Mouse (Mus musculus): Measurements from ENCODE around the gene Gm3252.
"Not testable (repeated sequence)": the region's sequence is repeated elsewhere in the genome, so short reads cannot be mapped to it uniquely, and the experiment has no call there.

The Gm3252 gene

DNA sequence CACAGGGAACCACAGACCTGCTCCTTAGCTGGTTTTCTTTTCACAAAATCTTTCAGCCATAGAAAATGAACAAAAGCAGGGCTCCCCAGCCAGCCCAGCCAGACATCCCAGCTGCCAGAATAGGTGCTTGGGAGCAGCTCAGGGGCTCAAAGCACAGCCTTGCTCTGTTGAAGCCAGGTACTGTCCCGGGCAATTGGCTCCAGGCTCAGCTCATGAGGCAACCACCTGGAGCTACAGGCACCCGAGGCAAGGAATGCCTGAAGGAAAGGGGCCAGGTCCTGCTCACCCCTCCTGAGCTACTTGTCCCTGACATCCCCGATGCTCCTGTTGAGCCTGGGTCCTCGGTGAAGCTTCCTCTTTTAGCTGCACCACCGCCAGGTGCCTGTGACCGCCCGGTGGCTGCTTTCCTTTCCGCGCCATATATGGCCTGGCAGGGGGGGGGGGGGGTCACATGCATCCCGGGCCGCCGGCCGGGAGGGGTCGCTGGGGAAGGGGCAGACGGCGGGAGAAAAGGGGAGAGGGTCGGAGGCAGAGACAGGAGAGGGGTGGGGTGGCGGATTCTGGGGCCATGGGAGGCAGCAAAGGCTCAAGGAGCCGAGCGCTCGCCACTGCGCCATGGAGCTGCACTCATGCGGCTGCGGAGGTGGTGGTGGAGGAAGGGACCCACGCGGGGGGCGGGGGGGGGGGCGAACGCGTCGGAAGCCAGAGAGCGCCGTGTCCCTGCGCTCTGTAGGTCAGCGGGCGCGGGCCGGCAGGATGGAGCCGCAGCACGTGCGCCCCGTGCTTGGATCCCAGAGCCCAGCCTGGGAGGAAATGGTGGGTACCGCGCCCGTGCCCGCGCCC lies at the start of gene Gm3252:
Gm3252 (plus strand) TSS at position 738 of the 843 bp plus-strand sequence.
- not testable (repeated sequence) for DNase-seq (ENCODE audit: low spot score)

GRCm38 (mm10) chr14:4708938-4709337 lies 17.6 kb upstream of the Gm3252 start, which contains the start of gene Gm7876:
Gene Gm7876, plus strand, starts transcription at chr14:4709238.
- not testable (repeated sequence) for DNase-seq (ENCODE audit: low spot score)

DNA sequence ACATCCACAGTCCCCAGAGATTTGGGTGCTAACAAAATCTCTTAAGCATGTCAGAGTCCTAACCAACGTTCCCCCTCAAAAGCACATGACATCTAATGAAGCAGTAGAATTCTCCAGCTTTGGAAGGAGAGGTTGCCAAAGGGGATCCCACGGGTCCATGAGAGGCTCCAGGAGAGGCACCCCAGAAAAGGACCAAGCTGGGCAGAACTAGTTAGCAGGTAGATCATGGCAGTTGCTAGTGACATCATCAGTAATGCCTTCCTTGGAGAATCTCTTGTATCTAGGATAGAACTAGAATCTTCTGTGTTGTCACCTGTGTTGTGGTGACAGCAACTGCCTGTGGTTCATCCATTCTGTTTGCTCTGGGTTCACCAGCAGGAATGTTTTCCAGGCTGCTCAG lies 49.5 kb downstream of the Gm3252 start, which contains the start of gene Gm9602:
Gm9602 (plus strand) TSS at position 301 of the 400 bp plus-strand sequence.
- DNase-seq (ENCODE audit: low spot score) = not testable (repeated sequence)
